Mouse (Mus musculus): ENCODE measurements at regions not wholly inside any gene's neighbourhood (a gene's known extent, or its start where the extent isn't known, plus 50 kb on each side); places are given as distances from the start of the nearest gene placed in this dataset.
"Not testable (repeated sequence)": the region's sequence is repeated elsewhere in the genome, so short reads cannot be mapped to it uniquely, and the experiment has no call there.

DNA sequence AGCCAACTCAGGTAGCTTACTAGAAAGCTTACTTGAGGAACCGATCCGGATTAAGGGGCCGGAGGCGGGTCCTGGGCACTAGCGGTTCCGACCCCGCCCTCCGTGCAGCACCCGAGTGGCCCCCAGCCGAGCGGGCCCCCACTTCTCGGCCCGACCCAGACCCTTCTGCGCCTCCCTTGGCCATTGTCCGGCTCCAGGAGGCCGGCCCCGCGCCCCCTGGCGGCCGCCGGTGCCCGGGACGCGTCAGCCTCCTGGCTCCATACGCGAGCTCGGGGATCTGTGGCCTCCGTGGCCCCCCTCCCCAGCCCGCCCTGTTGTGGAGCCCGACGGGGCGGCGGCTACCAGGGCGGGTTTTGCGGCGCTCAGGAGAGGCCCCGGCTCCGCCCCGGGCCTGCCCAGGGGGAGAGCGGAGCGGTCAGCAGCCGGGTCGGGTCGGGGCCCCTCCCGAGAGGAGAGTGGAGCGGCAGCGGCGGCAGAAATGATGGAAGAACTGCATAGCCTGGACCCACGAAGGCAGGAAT is 94.3 kb upstream of the Zfp986 start:
- ATAC-seq (replicated peaks; ENCODE audit: poor library complexity): peak; percentile 94

DNA sequence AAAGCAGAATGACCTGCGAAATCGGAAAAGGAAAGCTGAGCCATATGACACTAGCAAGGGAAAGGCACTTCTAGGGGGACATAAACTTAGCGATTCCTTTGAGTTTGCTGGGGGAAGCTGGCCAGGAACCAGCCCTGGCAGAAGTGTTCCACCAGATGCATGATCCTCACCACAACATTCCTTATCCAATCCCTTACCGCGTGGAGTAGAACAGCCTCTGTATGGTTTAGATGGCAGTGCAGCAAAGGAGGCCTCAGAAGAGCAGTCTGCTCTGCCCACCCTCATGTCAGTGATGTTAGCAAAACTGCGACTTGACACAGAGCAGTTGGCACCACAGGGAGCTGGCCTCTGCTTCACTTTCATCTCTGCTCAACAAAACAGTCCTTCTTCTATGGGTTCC is 93.7 kb upstream of the Zfp986 start:
- ATAC-seq (replicated peaks; ENCODE audit: poor library complexity): not testable (repeated sequence)

DNA sequence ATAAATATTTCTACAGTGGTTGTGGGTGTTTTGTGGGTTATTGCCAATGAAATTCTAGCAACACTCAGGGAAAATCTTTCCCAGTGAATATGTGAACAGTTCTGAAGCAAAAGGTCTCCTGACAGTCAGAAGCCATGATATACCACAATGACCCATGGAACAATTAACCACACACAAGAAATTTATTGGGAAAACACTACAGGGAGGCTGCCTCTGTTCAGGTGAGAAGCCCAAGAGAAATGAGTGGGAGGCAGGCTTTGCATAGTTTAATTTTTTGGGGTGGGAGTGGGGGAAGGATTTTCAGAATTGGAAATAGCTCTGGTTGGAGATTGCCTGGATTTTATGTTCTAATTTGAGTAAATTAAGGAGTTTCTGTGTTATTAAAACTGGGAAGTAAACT is 92.1 kb upstream of the Zfp986 start:
- not testable (repeated sequence) for ATAC-seq (replicated peaks; ENCODE audit: poor library complexity)

DNA sequence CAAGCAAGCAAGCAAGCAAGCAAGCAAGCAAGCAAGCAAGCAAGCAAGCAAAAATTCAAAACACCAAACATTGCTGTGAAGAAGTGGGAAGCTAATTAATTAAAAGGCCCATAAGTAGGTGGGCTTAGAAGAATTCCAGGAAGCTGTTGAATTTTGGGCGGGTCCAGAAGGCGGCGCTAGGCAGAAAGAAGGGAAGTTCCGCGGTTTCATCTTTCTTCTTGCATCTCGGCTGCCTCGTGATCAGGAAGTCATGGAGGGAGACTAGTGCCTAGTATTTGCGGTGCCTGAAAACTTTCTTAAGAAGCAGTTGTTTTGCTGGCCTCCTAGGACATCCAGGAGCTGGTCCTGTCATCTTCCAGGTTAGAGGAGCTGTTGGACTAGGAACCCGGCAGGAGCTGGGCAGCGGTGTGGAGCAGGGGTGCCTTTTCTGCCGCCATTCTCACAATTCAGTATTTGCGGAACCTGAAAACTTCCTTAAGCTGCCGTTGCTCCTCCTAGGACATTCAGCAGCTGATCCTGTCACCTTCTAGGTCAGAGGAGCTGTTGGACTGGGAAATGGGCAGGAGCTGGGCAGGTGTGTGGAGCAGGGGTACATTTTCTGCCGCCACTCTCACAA is 87.2 kb upstream of the Zfp986 start:
- ATAC-seq (replicated peaks; ENCODE audit: poor library complexity): peak; percentile 97

DNA sequence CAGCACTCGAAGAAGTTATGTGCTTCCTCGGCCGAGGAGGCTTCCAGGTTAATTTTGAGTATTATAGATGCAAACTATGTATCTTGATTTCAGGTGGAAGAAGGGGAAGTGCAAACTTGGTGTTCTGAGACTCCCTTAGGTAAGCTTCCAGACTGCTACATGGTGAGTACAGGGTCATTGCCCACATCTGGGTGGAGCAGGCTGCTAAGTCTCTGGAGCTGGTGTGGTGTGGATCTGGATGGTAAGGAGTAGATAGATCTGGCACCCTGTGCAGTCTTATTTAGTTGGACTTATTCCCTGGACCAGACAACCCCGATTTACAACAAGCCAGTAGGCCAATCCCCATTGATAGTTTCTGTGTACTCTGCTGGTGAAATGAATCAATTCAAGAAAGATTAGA is 53.9 kb upstream of the Zfp986 start:
- ATAC-seq (replicated peaks; ENCODE audit: poor library complexity): 0 out of 2 replicates have a peak, but pooled peaks have one; percentile 14

Data from megakaryocyte progenitor cell, adult 5-6 weeks (primary cell).